Mouse (Mus musculus): ENCODE data around the gene Slc25a25. TPM values are rescaled to one million over a fixed set of nuclear protein-coding genes. Genes with fewer than 3 reads are reported as not detected.
A peak's percentile ranks its signal among the peaks of the same experiment; 100 is the strongest.
"Not testable (repeated sequence)": the region's sequence is repeated elsewhere in the genome, so short reads cannot be mapped to it uniquely, and the experiment has no call there.

Gene Slc25a25
- polyA plus RNA-seq, 1 experiment from 2014 or later, result 47.7 TPM

- Histone ChIP-seq H3K9me3 (ENCODE audit: control insufficient read depth, low read length) (no peaks in the 10 kb centered on the region), H3K4me2 (ENCODE audit: low read length) (no peak overlapping the region), H3K27ac (ENCODE audit: low read length) (no peak overlapping the region), H3K9ac (replicated peaks; ENCODE audit: low read depth, low read length) (no peak overlapping the region), H3K27me3 (replicated peaks; ENCODE audit: control insufficient read depth, insufficient read depth, low read length) (no peaks in the 10 kb centered on the region), H3K36me3 (ENCODE audit: control insufficient read depth, insufficient read depth) (no peaks in the 10 kb centered on the region), H3K4me1 (replicated peaks; ENCODE audit: control insufficient read depth, insufficient read depth, low read length) (no peaks in the 10 kb centered on the region), H3K4me3 (replicated peaks; ENCODE audit: low read length) (no peak overlapping the region)
- 1% methylated on average over 5 of the region's 5 CpGs for WGBS
- peak; percentile 63 for ATAC-seq
These were observed 37.4 kb upstream of the Slc25a25 start for GRCm38 (mm10) chr2:32488679-32489078.

DNA sequence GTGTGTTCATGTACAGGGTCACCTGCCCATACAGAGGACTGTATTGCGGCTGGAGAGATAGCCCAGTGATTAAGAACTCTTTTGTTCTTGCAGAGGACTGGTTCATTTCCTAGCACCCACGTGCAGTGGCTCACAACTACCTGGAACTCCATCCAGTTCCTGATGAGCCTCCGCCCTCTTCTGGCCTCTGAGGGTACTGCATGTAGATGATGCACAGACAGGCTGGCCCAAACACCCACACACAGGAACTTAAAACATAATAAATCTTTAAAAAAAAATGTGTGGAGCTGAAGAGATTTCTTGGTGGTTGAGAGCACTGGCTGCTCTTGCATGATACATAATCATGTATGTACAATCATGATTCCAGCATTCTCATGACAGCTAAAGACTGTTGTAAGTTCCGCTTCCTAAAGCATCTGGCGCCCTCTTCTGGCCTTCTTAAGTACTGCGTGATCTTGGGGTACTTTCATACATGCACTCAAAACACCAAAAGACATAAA is 35.9 kb upstream of the Slc25a25 start:
- no peaks in the 10 kb centered on the region for H3K27me3 ChIP-seq (replicated peaks; ENCODE audit: control insufficient read depth, insufficient read depth, low read length)
- ATAC-seq, result peak; percentile 72
- no peak overlapping the region for H3K4me3 ChIP-seq (replicated peaks; ENCODE audit: low read length)
- no peak overlapping the region for H3K27ac ChIP-seq (ENCODE audit: low read length)
- no peak overlapping the region for H3K9ac ChIP-seq (replicated peaks; ENCODE audit: low read depth, low read length)
- no peaks in the 10 kb centered on the region for H3K9me3 ChIP-seq (ENCODE audit: control insufficient read depth, low read length)
- 2% methylated on average over 6 of the region's 6 CpGs for WGBS
- H3K4me1 ChIP-seq (replicated peaks; ENCODE audit: control insufficient read depth, insufficient read depth, low read length), result no peaks in the 10 kb centered on the region
- no peak overlapping the region for H3K4me2 ChIP-seq (ENCODE audit: low read length)
- no peaks in the 10 kb centered on the region for H3K36me3 ChIP-seq (ENCODE audit: control insufficient read depth, insufficient read depth)

GRCm38 (mm10) chr2:32486155-32486554 is 34.9 kb upstream of the Slc25a25 start:
- H3K36me3 ChIP-seq (ENCODE audit: control insufficient read depth, insufficient read depth), result no peaks in the 10 kb centered on the region
- H3K4me3 ChIP-seq (replicated peaks; ENCODE audit: low read length), result no peak overlapping the region
- no peak overlapping the region for H3K9ac ChIP-seq (replicated peaks; ENCODE audit: low read depth, low read length)
- ATAC-seq, result no peak
- no peak overlapping the region for H3K4me2 ChIP-seq (ENCODE audit: low read length)
- 94% methylated on average over 9 of the region's 9 CpGs for WGBS
- H3K9me3 ChIP-seq (ENCODE audit: control insufficient read depth, low read length), result no peaks in the 10 kb centered on the region
- H3K27me3 ChIP-seq (replicated peaks; ENCODE audit: control insufficient read depth, insufficient read depth, low read length), result no peaks in the 10 kb centered on the region
- H3K27ac ChIP-seq (ENCODE audit: low read length), result no peak overlapping the region
- H3K4me1 ChIP-seq (replicated peaks; ENCODE audit: control insufficient read depth, insufficient read depth, low read length), result no peaks in the 10 kb centered on the region

GRCm38 (mm10) chr2:32485751-32486150 is 34.5 kb upstream of the Slc25a25 start:
- no peak overlapping the region for H3K9ac ChIP-seq (replicated peaks; ENCODE audit: low read depth, low read length)
- no peaks in the 10 kb centered on the region for H3K36me3 ChIP-seq (ENCODE audit: control insufficient read depth, insufficient read depth)
- H3K4me1 ChIP-seq (replicated peaks; ENCODE audit: control insufficient read depth, insufficient read depth, low read length), result no peaks in the 10 kb centered on the region
- no peak overlapping the region for H3K4me3 ChIP-seq (replicated peaks; ENCODE audit: low read length)
- ATAC-seq, result no peak
- H3K4me2 ChIP-seq (ENCODE audit: low read length), result no peak overlapping the region
- 91% methylated on average over 4 of the region's 4 CpGs for WGBS
- no peak overlapping the region for H3K27ac ChIP-seq (ENCODE audit: low read length)
- H3K9me3 ChIP-seq (ENCODE audit: control insufficient read depth, low read length), result no peaks in the 10 kb centered on the region
- no peaks in the 10 kb centered on the region for H3K27me3 ChIP-seq (replicated peaks; ENCODE audit: control insufficient read depth, insufficient read depth, low read length)

DNA sequence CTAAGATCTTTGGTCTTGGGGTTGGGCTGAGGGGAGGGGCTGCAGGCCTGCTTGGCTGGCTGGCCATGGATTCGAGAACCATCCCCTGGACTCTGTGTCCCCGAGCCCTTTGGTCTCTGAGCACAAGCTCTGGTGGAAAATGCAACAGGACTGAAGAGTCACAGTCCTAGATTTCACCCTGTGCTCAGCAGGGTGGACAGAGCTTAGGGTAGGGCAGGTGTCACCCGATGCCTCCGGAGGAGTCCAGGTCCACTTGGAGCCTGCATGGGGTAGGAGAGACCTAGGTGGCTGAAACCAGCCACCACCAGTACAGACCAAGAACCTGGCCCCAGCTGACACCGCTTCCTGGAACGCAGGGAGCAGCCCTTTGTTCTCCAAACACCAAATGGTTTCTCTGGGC is 33.7 kb upstream of the Slc25a25 start:
- WGBS, result 86% methylated on average over 6 of the region's 6 CpGs
- no peak overlapping the region for H3K4me3 ChIP-seq (replicated peaks; ENCODE audit: low read length)
- H3K9me3 ChIP-seq (ENCODE audit: control insufficient read depth, low read length), result no peaks in the 10 kb centered on the region
- no peaks in the 10 kb centered on the region for H3K4me1 ChIP-seq (replicated peaks; ENCODE audit: control insufficient read depth, insufficient read depth, low read length)
- no peak for ATAC-seq
- H3K4me2 ChIP-seq (ENCODE audit: low read length), result no peak overlapping the region
- no peak overlapping the region for H3K27ac ChIP-seq (ENCODE audit: low read length)
- H3K27me3 ChIP-seq (replicated peaks; ENCODE audit: control insufficient read depth, insufficient read depth, low read length), result no peaks in the 10 kb centered on the region
- no peak overlapping the region for H3K9ac ChIP-seq (replicated peaks; ENCODE audit: low read depth, low read length)
- no peaks in the 10 kb centered on the region for H3K36me3 ChIP-seq (ENCODE audit: control insufficient read depth, insufficient read depth)

- no peak for ATAC-seq
These were observed 32.1 kb upstream of the Slc25a25 start for GRCm38 (mm10) chr2:32483179-32483875.

GRCm38 (mm10) chr2:32482351-32482750 is 31.1 kb upstream of the Slc25a25 start:
- Histone ChIP-seq H3K9me3 (ENCODE audit: control insufficient read depth, low read length) (no peaks in the 10 kb centered on the region), H3K4me3 (replicated peaks; ENCODE audit: low read length) (no peak overlapping the region), H3K4me2 (ENCODE audit: low read length) (no peak overlapping the region), H3K4me1 (replicated peaks; ENCODE audit: control insufficient read depth, insufficient read depth, low read length) (no peaks in the 10 kb centered on the region), H3K27me3 (replicated peaks; ENCODE audit: control insufficient read depth, insufficient read depth, low read length) (no peaks in the 10 kb centered on the region), H3K36me3 (ENCODE audit: control insufficient read depth, insufficient read depth) (no peaks in the 10 kb centered on the region), H3K27ac (ENCODE audit: low read length) (no peak overlapping the region), H3K9ac (replicated peaks; ENCODE audit: low read depth, low read length) (no peak overlapping the region)
- no peak for ATAC-seq
- WGBS, result 90% methylated on average over 8 of the region's 8 CpGs

More at GRCm38 (mm10) chr2:32483179-32483875, 32.1 kb upstream of the Slc25a25 start:
- no peak overlapping the region for H3K4me2 ChIP-seq (ENCODE audit: low read length)
- no peaks in the 10 kb centered on the region for H3K9me3 ChIP-seq (ENCODE audit: control insufficient read depth, low read length)
- no peak overlapping the region for H3K9ac ChIP-seq (replicated peaks; ENCODE audit: low read depth, low read length)
- no peaks in the 10 kb centered on the region for H3K4me1 ChIP-seq (replicated peaks; ENCODE audit: control insufficient read depth, insufficient read depth, low read length)
- no peaks in the 10 kb centered on the region for H3K27me3 ChIP-seq (replicated peaks; ENCODE audit: control insufficient read depth, insufficient read depth, low read length)
- no peak overlapping the region for H3K4me3 ChIP-seq (replicated peaks; ENCODE audit: low read length)
- H3K36me3 ChIP-seq (ENCODE audit: control insufficient read depth, insufficient read depth), result no peaks in the 10 kb centered on the region
- no peak overlapping the region for H3K27ac ChIP-seq (ENCODE audit: low read length)
- WGBS, result 73% methylated on average over 9 of the region's 9 CpGs

GRCm38 (mm10) chr2:32475361-32475760 is 24.1 kb upstream of the Slc25a25 start:
- not testable (repeated sequence) for H3K27ac ChIP-seq (ENCODE audit: low read length); H3K4me3 ChIP-seq (replicated peaks; ENCODE audit: low read length); H3K9me3 ChIP-seq (ENCODE audit: control insufficient read depth, low read length); H3K4me2 ChIP-seq (ENCODE audit: low read length); H3K36me3 ChIP-seq (ENCODE audit: control insufficient read depth, insufficient read depth); H3K4me1 ChIP-seq (replicated peaks; ENCODE audit: control insufficient read depth, insufficient read depth, low read length); H3K9ac ChIP-seq (replicated peaks; ENCODE audit: low read depth, low read length); H3K27me3 ChIP-seq (replicated peaks; ENCODE audit: control insufficient read depth, insufficient read depth, low read length); ATAC-seq
- 88% methylated on average over 4 of the region's 9 CpGs for WGBS

DNA sequence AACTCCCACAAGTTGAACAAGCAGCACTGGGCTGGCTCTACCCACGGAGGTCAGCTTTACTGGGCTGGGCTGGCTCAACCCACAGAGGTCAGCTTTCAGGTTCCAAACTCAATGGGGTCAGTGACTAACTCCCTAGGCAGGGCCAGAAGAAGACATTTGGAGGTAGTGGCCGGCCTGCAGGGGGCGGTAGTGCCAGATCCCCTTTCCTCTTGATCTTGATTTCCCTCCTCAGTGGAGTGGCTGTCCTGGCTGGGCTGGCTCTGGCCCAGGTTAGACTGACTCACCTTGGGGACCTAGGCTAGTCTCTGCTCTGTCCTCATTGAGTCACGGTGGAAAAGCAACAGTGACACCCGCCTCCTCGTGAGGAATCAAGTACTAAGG is 20.4 kb upstream of the Slc25a25 start:
- Histone ChIP-seq H3K4me1 (replicated peaks; ENCODE audit: control insufficient read depth, insufficient read depth, low read length) (no peaks in the 10 kb centered on the region), H3K36me3 (ENCODE audit: control insufficient read depth, insufficient read depth) (no peaks in the 10 kb centered on the region), H3K9ac (replicated peaks; ENCODE audit: low read depth, low read length) (no peak overlapping the region), H3K9me3 (ENCODE audit: control insufficient read depth, low read length) (no peaks in the 10 kb centered on the region), H3K4me2 (ENCODE audit: low read length) (no peak overlapping the region), H3K27me3 (replicated peaks; ENCODE audit: control insufficient read depth, insufficient read depth, low read length) (no peaks in the 10 kb centered on the region), H3K27ac (ENCODE audit: low read length) (no peak overlapping the region), H3K4me3 (replicated peaks; ENCODE audit: low read length) (no peak overlapping the region)
- 87% methylated on average over 6 of the region's 6 CpGs for WGBS
- ATAC-seq, result no peak
